Mouse (Mus musculus): ENCODE data around the gene Kifc3.

DNA sequence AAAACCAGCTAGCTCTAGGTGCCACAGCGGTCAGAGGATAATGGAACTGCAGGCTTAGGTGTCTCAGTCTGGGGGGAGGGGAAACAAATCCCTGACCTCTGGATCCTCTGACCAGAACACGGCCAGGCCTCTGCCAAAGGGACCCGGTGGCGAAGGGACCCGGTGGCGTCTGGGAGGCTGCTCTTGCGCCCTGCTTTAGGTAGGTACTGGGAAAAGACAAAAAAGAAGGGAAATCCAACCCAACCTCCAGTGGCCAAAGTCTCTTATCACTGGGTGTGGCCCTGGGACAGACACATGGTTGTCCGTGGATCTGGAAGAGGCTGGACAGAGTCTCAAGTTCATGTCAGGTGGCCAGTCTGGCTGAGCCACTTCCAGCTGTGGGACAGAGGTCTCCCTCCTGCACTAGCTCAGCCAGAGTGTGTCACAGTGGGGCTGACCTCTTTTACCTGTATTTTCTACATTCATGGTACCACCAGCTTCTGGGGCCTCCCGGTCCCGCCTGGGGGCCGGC, 73.8 kb downstream of the Kifc3 start:
- TF ChIP-seq CTCF (IDR thresholded peaks at IDR 0.05; ENCODE audit: control insufficient read depth, insufficient read depth, insufficient replicate concordance, low read depth, low read length) (no peak), POLR2A (IDR thresholded peaks at IDR 0.05; ENCODE audit: control insufficient read depth, low read depth, low read length) (no peak)

Measured in testis, adult 2 months (tissue).